Mouse (Mus musculus) MEL (cell line): ENCODE measurements around the gene Cd5.

Source experiments
- CHD1 ChIP-seq: IDR thresholded peaks from 2 replicates; pipeline ENCODE4 v1.6.1; 2012; ENCODE audit warnings: low read depth, mild to moderate bottlenecking, inconsistent platforms, low read length, improper control_type of control experiment
- CHD2 ChIP-seq: IDR thresholded peaks from 2 replicates; pipeline ENCODE4 v1.6.1; 2011; ENCODE audit warnings: low read length, improper control_type of control experiment
- CTCF ChIP-seq, 3 experiments: IDR thresholded peaks in 2 of 3; conservative IDR thresholded peaks in 1 of 3; 2 replicates each; pipeline ENCODE4 v1.5.1; 2011 to 2012; ENCODE audit warnings: low read length in 3 of 3, low read depth in 2 of 3, mild to moderate bottlenecking in 2 of 3, improper control_type of control experiment in 1 of 3, inconsistent platforms in 1 of 3, mixed read lengths in 1 of 3, moderate library complexity in 1 of 3; ENCODE audit not compliant: control insufficient read depth in 1 of 3, insufficient read depth in 1 of 3, poor library complexity in 1 of 3, severe bottlenecking in 1 of 3
- E2F4 ChIP-seq: IDR thresholded peaks from 2 replicates; pipeline ENCODE4 v1.6.1; 2011; ENCODE audit warnings: low read depth, low read length, improper control_type of control experiment, borderline replicate concordance
- EP300 ChIP-seq, 2 experiments: IDR thresholded peaks; 2 replicates each; pipeline ENCODE4 v1.6.1; 2011; ENCODE audit warnings: improper control_type of control experiment in 2 of 2, low read length in 2 of 2, low read depth in 1 of 2, mild to moderate bottlenecking in 1 of 2
- MAFK ChIP-seq: IDR thresholded peaks from 2 replicates; pipeline ENCODE4 v1.6.1; 2011; ENCODE audit warnings: low read depth, mild to moderate bottlenecking, low read length, improper control_type of control experiment, borderline replicate concordance
- POLR2AphosphoS2 ChIP-seq: IDR thresholded peaks from 2 replicates; pipeline ENCODE4 v1.6.1; 2011; ENCODE audit warnings: low read length, improper control_type of control experiment
- POLR2AphosphoS5 ChIP-seq: IDR thresholded peaks from 2 replicates; pipeline ENCODE4 v1.6.1; 2012; ENCODE audit warnings: low read depth, borderline replicate concordance, mild to moderate bottlenecking, inconsistent platforms, low read length, moderate library complexity, mixed read lengths
- RAD21 ChIP-seq: IDR thresholded peaks from 2 replicates; pipeline ENCODE4 v1.6.1; 2011; ENCODE audit warnings: mild to moderate bottlenecking, low read depth, low read length, improper control_type of control experiment
- TBP ChIP-seq: IDR thresholded peaks from 2 replicates; pipeline ENCODE4 v1.8.0; 2011; ENCODE audit warnings: low read depth, low read length, improper control_type of control experiment
- USF1 ChIP-seq: IDR thresholded peaks from 2 replicates; pipeline ENCODE4 v1.6.1; 2014; ENCODE audit warnings: low read depth, mild to moderate bottlenecking, inconsistent platforms, low read length, improper control_type of control experiment, moderate library complexity
- ZC3H11A ChIP-seq: IDR thresholded peaks from 2 replicates; pipeline ENCODE4 v1.6.1; 2012; ENCODE audit warnings: low read depth, mild to moderate bottlenecking, inconsistent platforms, low read length, improper control_type of control experiment
- ZMIZ1 ChIP-seq: IDR thresholded peaks from 2 replicates; pipeline ENCODE4 v1.6.1; 2012; ENCODE audit warnings: low read depth, mild to moderate bottlenecking, inconsistent platforms, low read length, improper control_type of control experiment, moderate library complexity

- TF ChIP-seq POLR2AphosphoS5 (no peak), EP300 (IDR thresholded peaks at IDR 0.05; ENCODE audit: low read depth in 1 of 2, low read length in 2 of 2) (no peak), RAD21 (no peak), CTCF (IDR thresholded peaks at IDR 0.05 in 2 of 3, conservative IDR thresholded peaks at IDR 0.05 in 1 of 3; ENCODE audit: control insufficient read depth in 1 of 3, insufficient read depth in 1 of 3, low read depth in 2 of 3, low read length in 3 of 3, poor library complexity in 1 of 3, severe bottlenecking in 1 of 3) (no peak), CHD2 (no peak), E2F4 (no peak), CHD1 (no peak), USF1 (no peak), MAFK (no peak), ZC3H11A (no peak), TBP (no peak), POLR2AphosphoS2 (no peak), ZMIZ1 (no peak)
Measured at GRCm38 (mm10) chr19:10721064-10721463, 17.7 kb downstream of the Cd5 start.
